Mouse (Mus musculus): Measurements from ENCODE around the gene Cd300ld. TPM values are rescaled to one million over a fixed set of nuclear protein-coding genes. Genes with fewer than 3 reads are reported as not detected.

Gene Cd300ld
- 4.0 TPM for polyA plus RNA-seq (2014; fragmentation: Illumina TruSeq; extraction: RNeasy Lipid Tissue Mini Kit (QIAGEN cat#74804); ENCODE audit: low read depth, low replicate concordance)

DNA sequence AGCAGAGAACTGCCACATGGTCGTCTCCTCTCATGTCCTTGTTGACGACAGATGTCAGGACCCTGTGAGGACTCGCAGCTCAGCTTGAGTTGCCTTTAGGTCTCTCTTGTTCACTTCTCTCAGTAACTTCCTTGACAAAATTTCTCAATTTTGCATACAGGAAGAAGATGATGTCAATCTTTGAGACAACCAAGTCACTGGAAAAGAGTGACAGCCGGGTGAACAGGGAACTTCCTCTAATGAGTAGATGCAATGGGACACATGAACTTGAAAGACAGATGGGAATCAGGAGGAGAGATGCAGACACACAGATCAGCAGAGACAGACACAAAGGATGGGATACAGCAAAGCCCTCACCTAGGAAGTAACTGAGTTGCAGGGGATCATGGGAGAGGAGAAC is at the start of gene Cd300ld:
Gene Cd300ld, minus strand, starts transcription at position 130 of the 400 bp plus-strand sequence.

DNA sequence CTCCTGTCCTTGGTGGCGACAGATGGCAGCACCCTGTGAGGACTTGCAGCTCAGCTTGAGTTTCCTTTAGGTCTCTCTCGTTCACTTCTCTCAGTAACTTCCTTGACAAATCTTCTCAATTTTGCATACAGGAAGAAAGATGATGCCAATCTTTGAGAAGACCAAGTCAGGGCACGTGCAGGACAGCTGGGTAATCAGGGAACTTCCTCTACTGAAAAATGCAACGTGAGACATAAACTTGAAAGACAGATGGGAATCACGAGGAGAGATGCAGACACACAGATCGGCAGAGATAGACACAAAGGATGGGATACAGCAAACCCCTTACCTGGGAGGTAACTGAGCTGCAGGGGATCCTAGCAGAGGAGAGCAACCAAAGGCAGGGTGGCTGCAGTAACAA is 47.9 kb upstream of the Cd300ld start, which contains the start of gene Cd300ld5:
Gene Cd300ld5, minus strand, starts transcription at position 101 of the 400 bp plus-strand sequence.

DNA sequence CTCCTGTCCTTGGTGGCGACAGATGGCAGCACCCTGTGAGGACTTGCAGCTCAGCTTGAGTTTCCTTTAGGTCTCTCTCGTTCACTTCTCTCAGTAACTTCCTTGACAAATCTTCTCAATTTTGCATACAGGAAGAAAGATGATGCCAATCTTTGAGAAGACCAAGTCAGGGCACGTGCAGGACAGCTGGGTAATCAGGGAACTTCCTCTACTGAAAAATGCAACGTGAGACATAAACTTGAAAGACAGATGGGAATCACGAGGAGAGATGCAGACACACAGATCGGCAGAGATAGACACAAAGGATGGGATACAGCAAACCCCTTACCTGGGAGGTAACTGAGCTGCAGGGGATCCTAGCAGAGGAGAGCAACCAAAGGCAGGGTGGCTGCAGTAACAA is 37.2 kb upstream of the Cd300ld start, which contains the start of gene Cd300ld4:
Gene Cd300ld4, minus strand, starts transcription at position 101 of the 400 bp plus-strand sequence.

DNA sequence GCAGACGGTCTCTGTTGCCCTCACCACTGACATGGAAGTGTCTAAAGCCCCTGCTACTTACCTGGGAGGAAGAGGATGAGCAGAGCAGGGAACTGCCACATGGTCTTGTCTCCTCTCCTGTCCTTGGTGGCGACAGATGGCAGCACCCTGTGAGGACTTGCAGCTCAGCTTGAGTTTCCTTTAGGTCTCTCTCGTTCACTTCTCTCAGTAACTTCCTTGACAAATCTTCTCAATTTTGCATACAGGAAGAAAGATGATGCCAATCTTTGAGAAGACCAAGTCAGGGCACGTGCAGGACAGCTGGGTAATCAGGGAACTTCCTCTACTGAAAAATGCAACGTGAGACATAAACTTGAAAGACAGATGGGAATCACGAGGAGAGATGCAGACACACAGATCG is 26.4 kb upstream of the Cd300ld start, which contains the start of gene Cd300ld2:
Gene Cd300ld2, minus strand, starts transcription at position 101 of the 400 bp plus-strand sequence.

DNA sequence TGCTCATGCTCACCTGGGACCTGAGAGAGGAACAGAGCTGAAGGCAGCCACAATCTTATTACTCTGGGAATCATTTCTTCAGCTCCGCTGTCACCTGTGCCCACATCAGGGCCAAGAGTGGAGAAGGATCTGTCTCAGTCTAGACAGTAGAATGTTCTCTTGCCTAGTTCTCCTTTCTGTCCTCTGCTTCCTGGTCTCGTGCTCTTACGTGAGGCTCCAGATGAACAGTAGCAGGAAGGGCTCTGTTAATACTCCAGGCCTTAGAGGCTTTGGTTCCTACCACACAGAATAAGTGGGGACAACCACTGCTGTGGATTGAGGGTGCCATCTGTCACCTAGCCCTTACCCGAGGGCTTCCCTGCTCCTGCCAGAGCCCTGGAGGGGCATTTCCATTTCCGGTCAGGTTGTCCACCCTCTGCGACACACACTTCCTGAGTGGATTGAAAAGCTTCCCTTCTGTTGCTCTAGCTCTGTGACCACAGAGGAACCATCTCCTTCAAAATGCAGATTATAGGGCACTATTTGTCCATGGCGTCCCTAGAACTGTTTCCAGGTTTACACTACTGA is 11.8 kb upstream of the Cd300ld start, which contains the start of gene Cd300c2:
Gene Cd300c2, minus strand, starts transcription at position 407 of the 567 bp plus-strand sequence.

DNA sequence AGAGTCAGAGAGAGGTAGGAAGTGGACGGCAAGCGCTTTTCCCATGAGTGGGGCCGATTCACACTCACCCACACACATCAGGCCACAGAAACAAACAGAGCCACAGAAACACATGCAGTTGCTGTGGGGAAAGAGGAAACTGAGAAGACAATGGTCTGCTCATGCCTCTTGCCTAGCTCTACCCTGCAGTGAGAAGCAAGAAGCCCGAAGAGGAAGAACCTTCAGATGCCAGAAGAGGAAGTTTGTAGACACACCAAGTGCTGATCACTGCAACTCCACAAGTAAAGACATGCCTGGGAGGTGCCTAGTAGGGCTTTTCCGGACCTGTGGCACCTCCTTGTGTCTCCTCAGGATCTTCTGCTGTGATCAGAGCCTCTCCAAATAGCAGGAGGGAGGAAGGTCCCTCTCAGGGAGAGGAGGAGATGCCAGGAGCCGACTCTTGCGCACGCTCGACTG is 20.9 kb downstream of the Cd300ld start, which contains the start of gene Cd300c:
Gene Cd300c, minus strand, starts transcription at position 406 of the 456 bp plus-strand sequence.

DNA sequence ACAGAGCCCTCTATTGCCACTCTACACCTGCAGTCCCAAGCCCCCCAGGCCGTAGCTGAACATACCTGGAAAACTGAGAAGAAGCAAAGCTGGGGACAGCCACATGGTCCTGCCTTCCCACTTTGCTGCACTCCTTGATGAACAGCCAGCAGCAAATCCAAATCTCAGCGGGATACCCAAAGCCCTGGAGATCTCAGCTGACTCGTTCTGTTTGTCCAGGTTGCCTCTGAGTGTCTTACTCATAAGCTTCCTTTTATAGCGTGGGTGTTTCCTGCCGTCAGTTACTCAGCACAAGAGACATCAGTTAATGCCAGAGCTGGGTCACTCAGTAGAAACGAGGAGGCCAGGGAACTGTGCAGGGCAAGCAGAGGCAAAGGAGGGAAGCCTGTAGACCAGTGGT is 55.6 kb downstream of the Cd300ld start, which contains the start of gene Cd300lb:
Gene Cd300lb, minus strand, starts transcription at position 243 of the 400 bp plus-strand sequence.

Other genes with a start within 250 kb of the Cd300ld start
- 0.55 TPM for gene Kif19a, start 224.5 kb downstream of the Cd300ld start, polyA plus RNA-seq (2014; fragmentation: Illumina TruSeq; extraction: RNeasy Lipid Tissue Mini Kit (QIAGEN cat#74804); ENCODE audit: low read depth, low replicate concordance)
- gene Btbd17, start 194.0 kb downstream of the Cd300ld start, polyA plus RNA-seq (2014; fragmentation: Illumina TruSeq; extraction: RNeasy Lipid Tissue Mini Kit (QIAGEN cat#74804); ENCODE audit: low read depth, low replicate concordance): not detected
- not detected for gene Gpr142, start 191.0 kb downstream of the Cd300ld start, polyA plus RNA-seq (2014; fragmentation: Illumina TruSeq; extraction: RNeasy Lipid Tissue Mini Kit (QIAGEN cat#74804); ENCODE audit: low read depth, low replicate concordance)
- 5.5 TPM for gene Gprc5c, start 138.8 kb downstream of the Cd300ld start, polyA plus RNA-seq (2014; fragmentation: Illumina TruSeq; extraction: RNeasy Lipid Tissue Mini Kit (QIAGEN cat#74804); ENCODE audit: low read depth, low replicate concordance)
- gene Cd300a, start 99.9 kb downstream of the Cd300ld start, polyA plus RNA-seq (2014; fragmentation: Illumina TruSeq; extraction: RNeasy Lipid Tissue Mini Kit (QIAGEN cat#74804); ENCODE audit: low read depth, low replicate concordance): 1.3 TPM
- 0.50 TPM for gene Cd300lb, start 55.5 kb downstream of the Cd300ld start, polyA plus RNA-seq (2014; fragmentation: Illumina TruSeq; extraction: RNeasy Lipid Tissue Mini Kit (QIAGEN cat#74804); ENCODE audit: low read depth, low replicate concordance)
- gene Cd300c, start 20.8 kb downstream of the Cd300ld start, polyA plus RNA-seq (2014; fragmentation: Illumina TruSeq; extraction: RNeasy Lipid Tissue Mini Kit (QIAGEN cat#74804); ENCODE audit: low read depth, low replicate concordance): not detected
- 2.8 TPM for gene Cd300c2, start 12.0 kb upstream of the Cd300ld start, polyA plus RNA-seq (2014; fragmentation: Illumina TruSeq; extraction: RNeasy Lipid Tissue Mini Kit (QIAGEN cat#74804); ENCODE audit: low read depth, low replicate concordance)
- not detected for gene Cd300ld2, start 26.3 kb upstream of the Cd300ld start, polyA plus RNA-seq (2014; fragmentation: Illumina TruSeq; extraction: RNeasy Lipid Tissue Mini Kit (QIAGEN cat#74804); ENCODE audit: low read depth, low replicate concordance)
- gene Cd300ld4, start 37.1 kb upstream of the Cd300ld start, polyA plus RNA-seq (2014; fragmentation: Illumina TruSeq; extraction: RNeasy Lipid Tissue Mini Kit (QIAGEN cat#74804); ENCODE audit: low read depth, low replicate concordance): 1.5 TPM
- gene Cd300ld5, start 47.8 kb upstream of the Cd300ld start, polyA plus RNA-seq (2014; fragmentation: Illumina TruSeq; extraction: RNeasy Lipid Tissue Mini Kit (QIAGEN cat#74804); ENCODE audit: low read depth, low replicate concordance): not detected
- gene Cd300ld3, start 58.5 kb upstream of the Cd300ld start, polyA plus RNA-seq (2014; fragmentation: Illumina TruSeq; extraction: RNeasy Lipid Tissue Mini Kit (QIAGEN cat#74804); ENCODE audit: low read depth, low replicate concordance): 9.4 TPM
- not detected for gene Cd300e, start 72.3 kb upstream of the Cd300ld start, polyA plus RNA-seq (2014; fragmentation: Illumina TruSeq; extraction: RNeasy Lipid Tissue Mini Kit (QIAGEN cat#74804); ENCODE audit: low read depth, low replicate concordance)
- 2.0 TPM for gene Rab37, start 101.5 kb upstream of the Cd300ld start, polyA plus RNA-seq (2014; fragmentation: Illumina TruSeq; extraction: RNeasy Lipid Tissue Mini Kit (QIAGEN cat#74804); ENCODE audit: low read depth, low replicate concordance)
- gene Cd300lf, start 144.1 kb upstream of the Cd300ld start, polyA plus RNA-seq (2014; fragmentation: Illumina TruSeq; extraction: RNeasy Lipid Tissue Mini Kit (QIAGEN cat#74804); ENCODE audit: low read depth, low replicate concordance): 0.31 TPM
- gene Slc9a3r1, start 173.4 kb upstream of the Cd300ld start, polyA plus RNA-seq (2014; fragmentation: Illumina TruSeq; extraction: RNeasy Lipid Tissue Mini Kit (QIAGEN cat#74804); ENCODE audit: low read depth, low replicate concordance): 10.6 TPM
- 6.1 TPM for gene Tmem104, start 197.6 kb upstream of the Cd300ld start, polyA plus RNA-seq (2014; fragmentation: Illumina TruSeq; extraction: RNeasy Lipid Tissue Mini Kit (QIAGEN cat#74804); ENCODE audit: low read depth, low replicate concordance)
- 39.7 TPM for gene Nat9, start 197.9 kb upstream of the Cd300ld start, polyA plus RNA-seq (2014; fragmentation: Illumina TruSeq; extraction: RNeasy Lipid Tissue Mini Kit (QIAGEN cat#74804); ENCODE audit: low read depth, low replicate concordance)